Mouse (Mus musculus) cerebellum, adult 18-20 months (tissue): Measurements from ENCODE around the gene Nudt9.

Experiments used
- DNase-seq, 2 experiments: peaks; one replicate each; pipeline ENCODE4 v3.0.0; 2021

Nudt9 gene

GRCm38 (mm10) chr5:104039154-104039932 lies 6.8 kb upstream of the Nudt9 start:
- peak; percentile 40 to 44 for DNase-seq

GRCm38 (mm10) chr5:104042906-104043305 lies 3.2 kb upstream of the Nudt9 start:
- DNase-seq: no peak

GRCm38 (mm10) chr5:104043704-104044103 lies 2.4 kb upstream of the Nudt9 start:
- DNase-seq: no peak

- no peak for DNase-seq
These were observed 1.3 kb downstream of the Nudt9 start for GRCm38 (mm10) chr5:104047200-104048105.

GRCm38 (mm10) chr5:104048139-104048538 lies 2.0 kb downstream of the Nudt9 start:
- no peak for DNase-seq

GRCm38 (mm10) chr5:104052956-104053355 lies 6.8 kb downstream of the Nudt9 start:
- DNase-seq: no peak

GRCm38 (mm10) chr5:104054938-104055337 lies 8.8 kb downstream of the Nudt9 start:
- DNase-seq: no peak

- no peak for DNase-seq
These were observed 9.7 kb downstream of the Nudt9 start for GRCm38 (mm10) chr5:104055816-104056215.

- DNase-seq: no peak
These were observed 10.2 kb downstream of the Nudt9 start for GRCm38 (mm10) chr5:104056295-104056694.

GRCm38 (mm10) chr5:104058021-104058420 lies 11.9 kb downstream of the Nudt9 start:
- peak; percentile 33 to 53 for DNase-seq

GRCm38 (mm10) chr5:104059628-104060027 lies 13.5 kb downstream of the Nudt9 start:
- DNase-seq: no peak

GRCm38 (mm10) chr5:104060429-104060828 lies 14.3 kb downstream of the Nudt9 start:
- no peak for DNase-seq

GRCm38 (mm10) chr5:104061936-104062772 lies 16.0 kb downstream of the Nudt9 start:
- DNase-seq: peak in 1 of 2 experiments; percentile 7

- DNase-seq: no peak
These were observed 16.9 kb downstream of the Nudt9 start for GRCm38 (mm10) chr5:104062773-104063551.

- no peak for DNase-seq
These were observed 22.6 kb downstream of the Nudt9 start for GRCm38 (mm10) chr5:104068751-104069150.

GRCm38 (mm10) chr5:104071048-104071447 lies 24.9 kb downstream of the Nudt9 start:
- DNase-seq: no peak

GRCm38 (mm10) chr5:104072272-104072886 lies 26.3 kb downstream of the Nudt9 start:
- DNase-seq: no peak

- no peak for DNase-seq
These were observed 27.5 kb downstream of the Nudt9 start for GRCm38 (mm10) chr5:104073602-104074001.

GRCm38 (mm10) chr5:104074388-104074787 lies 28.3 kb downstream of the Nudt9 start:
- peak; percentile 64 to 79 for DNase-seq

- peak; percentile 22 to 28 for DNase-seq
These were observed 30.3 kb downstream of the Nudt9 start for GRCm38 (mm10) chr5:104076361-104076760.

GRCm38 (mm10) chr5:104077508-104077907 lies 31.4 kb downstream of the Nudt9 start, which contains the start of gene Gm17660:
Gm17660 (minus strand) TSS chr5:104077608.
- no peak for DNase-seq
